Comparison of ENCODE assay signal across 8 mouse cellular contexts in genomic region chr11:115902831-115903230, GRCm38 (mm10). TPM values are rescaled to one million over a fixed set of nuclear protein-coding genes. Genes with fewer than 3 reads are reported as not detected.
A peak's percentile ranks its signal among the peaks of the same experiment; 100 is the strongest.
DNase-seq lines count a peak whose midpoint lies in the region; ATAC-seq lines count a peak whose summit lies in the region.

No protein-coding gene starts in this region.

- ATAC-seq in hindbrain, embryonic 12.5 days (ENCODE audit: low FRiP score): no peak
- ATAC-seq in common myeloid progenitor, adult 5-6 weeks (replicated peaks; ENCODE audit: low read depth, poor library complexity, severe bottlenecking): peak; percentile 21
- ATAC-seq in kidney, embryonic 15.5 days (replicated peaks; ENCODE audit: low FRiP score): no peak

- no peak overlapping the region; the same call in 1 of the 2 replicates for H3K9ac ChIP-seq in hindbrain, embryonic 12.5 days
- no peak overlapping the region for H3K9ac ChIP-seq in kidney, embryonic 15.5 days

- 0 out of 2 replicates have a peak, but pooled peaks cover 6% of the 10 kb centered on the region for H3K27me3 ChIP-seq in hindbrain, embryonic 10.5 days (ENCODE audit: insufficient read depth, poor library complexity, severe bottlenecking)
- H3K27me3 ChIP-seq in hindbrain, embryonic 12.5 days: no peaks in the 10 kb centered on the region
- no peaks in the 10 kb centered on the region for H3K27me3 ChIP-seq in kidney, embryonic 15.5 days

- peaks cover 84% of the 10 kb centered on the region for H3K4me1 ChIP-seq in hindbrain, embryonic 10.5 days (replicated peaks)
- H3K4me1 ChIP-seq in hindbrain, embryonic 12.5 days: peaks cover 40% of the 10 kb centered on the region
- H3K4me1 ChIP-seq in kidney, embryonic 15.5 days: peaks cover 86% of the 10 kb centered on the region

- H3K4me2 ChIP-seq in hindbrain, embryonic 12.5 days (replicated peaks): no peak overlapping the region
- H3K4me2 ChIP-seq in kidney, embryonic 15.5 days: no peak overlapping the region

- H3K36me3 ChIP-seq in hindbrain, embryonic 10.5 days: peaks cover 23% of the 10 kb centered on the region
- no peaks in the 10 kb centered on the region for H3K36me3 ChIP-seq in hindbrain, embryonic 12.5 days
- H3K36me3 ChIP-seq in kidney, embryonic 15.5 days: no peaks in the 10 kb centered on the region

- no peak overlapping the region for H3K4me3 ChIP-seq in hindbrain, embryonic 10.5 days
- H3K4me3 ChIP-seq in hindbrain, embryonic 12.5 days: no peak overlapping the region
- H3K4me3 ChIP-seq in kidney, embryonic 15.5 days (replicated peaks): no peak overlapping the region

- H3K27ac ChIP-seq in hindbrain, embryonic 10.5 days: peak overlapping the region; percentile 54
- no peak overlapping the region for H3K27ac ChIP-seq in hindbrain, embryonic 12.5 days
- H3K27ac ChIP-seq in kidney, embryonic 15.5 days: peak overlapping the region; percentile 33

- no peaks in the 10 kb centered on the region for H3K9me3 ChIP-seq in hindbrain, embryonic 10.5 days
- H3K9me3 ChIP-seq in hindbrain, embryonic 12.5 days (replicated peaks): no peaks in the 10 kb centered on the region
- H3K9me3 ChIP-seq in kidney, embryonic 15.5 days (replicated peaks): no peaks in the 10 kb centered on the region

- no peak for DNase-seq in hindbrain, embryonic 10.5 days (ENCODE audit: low spot score)
- peak; percentile 90 for DNase-seq in lung, postnatal 36 days
- DNase-seq in cerebellum, adult 18-20 months: no peak
- DNase-seq in thymus, postnatal 0 days (ENCODE audit: low spot score): no peak
- DNase-seq in cerebellum, postnatal 25 days: no peak

- 85% methylated on average over 1 of the region's 1 CpGs for WGBS in hindbrain, embryonic 10.5 days
- 89% methylated on average over 1 of the region's 1 CpGs for WGBS in hindbrain, embryonic 12.5 days
- whole genome bisulfite sequencing in kidney, embryonic 15.5 days: 94% methylated on average over 1 of the region's 1 CpGs

RNA-seq across cellular contexts. Expression of gene Smim5, which starts 3.1 kb away (rescaled TPM):
- polyA plus RNA-seq in hindbrain, embryonic 10.5 days (2016; fragmentation: Nextera tagmentation; extraction: Ambion mirVana): 1.4 and 4.2 TPM in 2 replicates
- polyA plus RNA-seq in hindbrain, embryonic 12.5 days (2016; fragmentation: Nextera tagmentation; extraction: Ambion mirVana): 2.3 and 4.2 TPM in 2 replicates
- 31.2 and 35.4 TPM in 2 replicates for total RNA-seq in common myeloid progenitor, adult 5-6 weeks (2017)
- 3.9 and 4.1 TPM in 2 replicates for polyA plus RNA-seq in kidney, embryonic 15.5 days (2015; fragmentation: Nextera tagmentation; extraction: Ambion mirVana)
- polyA plus RNA-seq in thymus, postnatal 0 days (2015; fragmentation: Nextera tagmentation; extraction: Ambion mirVana): 35.4 and 39.8 TPM in 2 replicates

RNA-seq across cellular contexts. Expression of gene Smim6, which starts 9.0 kb away (rescaled TPM):
- 1.4 and 1.6 TPM in 2 replicates for polyA plus RNA-seq in hindbrain, embryonic 10.5 days (2016; fragmentation: Nextera tagmentation; extraction: Ambion mirVana)
- polyA plus RNA-seq in hindbrain, embryonic 12.5 days (2016; fragmentation: Nextera tagmentation; extraction: Ambion mirVana): 1.3 TPM in 2 replicates
- 0.34 and 2.0 TPM in 2 replicates for total RNA-seq in common myeloid progenitor, adult 5-6 weeks (2017)
- 9.1 and 9.9 TPM in 2 replicates for polyA plus RNA-seq in kidney, embryonic 15.5 days (2015; fragmentation: Nextera tagmentation; extraction: Ambion mirVana)
- polyA plus RNA-seq in thymus, postnatal 0 days (2015; fragmentation: Nextera tagmentation; extraction: Ambion mirVana): 3.8 and 4.8 TPM in 2 replicates

RNA-seq across cellular contexts. Expression of gene Sap30bp, which starts 30.3 kb away (rescaled TPM):
- 44.7 and 52.5 TPM in 2 replicates for polyA plus RNA-seq in hindbrain, embryonic 10.5 days (2016; fragmentation: Nextera tagmentation; extraction: Ambion mirVana)
- 51.0 and 54.4 TPM in 2 replicates for polyA plus RNA-seq in hindbrain, embryonic 12.5 days (2016; fragmentation: Nextera tagmentation; extraction: Ambion mirVana)
- total RNA-seq in common myeloid progenitor, adult 5-6 weeks (2017): 164 and 170 TPM in 2 replicates
- polyA plus RNA-seq in kidney, embryonic 15.5 days (2015; fragmentation: Nextera tagmentation; extraction: Ambion mirVana): 41.6 and 44.5 TPM in 2 replicates
- 47.2 and 48.8 TPM in 2 replicates for polyA plus RNA-seq in thymus, postnatal 0 days (2015; fragmentation: Nextera tagmentation; extraction: Ambion mirVana)

RNA-seq across cellular contexts. Expression of gene Recql5, which starts 30.4 kb away (rescaled TPM):
- polyA plus RNA-seq in hindbrain, embryonic 10.5 days (2016; fragmentation: Nextera tagmentation; extraction: Ambion mirVana): 27.3 and 28.8 TPM in 2 replicates
- polyA plus RNA-seq in hindbrain, embryonic 12.5 days (2016; fragmentation: Nextera tagmentation; extraction: Ambion mirVana): 31.8 and 34.7 TPM in 2 replicates
- 23.6 and 25.3 TPM in 2 replicates for total RNA-seq in common myeloid progenitor, adult 5-6 weeks (2017)
- polyA plus RNA-seq in kidney, embryonic 15.5 days (2015; fragmentation: Nextera tagmentation; extraction: Ambion mirVana): 21.3 and 24.3 TPM in 2 replicates
- 16.8 and 18.9 TPM in 2 replicates for polyA plus RNA-seq in thymus, postnatal 0 days (2015; fragmentation: Nextera tagmentation; extraction: Ambion mirVana)

RNA-seq across cellular contexts. Expression of gene Myo15b, which starts 44.6 kb away (rescaled TPM):
- 0.19 and 0.21 TPM in 2 replicates for polyA plus RNA-seq in hindbrain, embryonic 10.5 days (2016; fragmentation: Nextera tagmentation; extraction: Ambion mirVana)
- 0.05 and 0.12 TPM in 2 replicates for polyA plus RNA-seq in hindbrain, embryonic 12.5 days (2016; fragmentation: Nextera tagmentation; extraction: Ambion mirVana)
- 3.3 and 3.7 TPM in 2 replicates for total RNA-seq in common myeloid progenitor, adult 5-6 weeks (2017)
- 8.0 and 11.1 TPM in 2 replicates for polyA plus RNA-seq in kidney, embryonic 15.5 days (2015; fragmentation: Nextera tagmentation; extraction: Ambion mirVana)
- polyA plus RNA-seq in thymus, postnatal 0 days (2015; fragmentation: Nextera tagmentation; extraction: Ambion mirVana): 1.4 and 1.5 TPM in 2 replicates
